Mouse (Mus musculus): ENCODE measurements around the gene Irgm2. TPM values are rescaled to one million over a fixed set of nuclear protein-coding genes. Genes with fewer than 3 reads are reported as not detected.
"Not testable (repeated sequence)": the region's sequence is repeated elsewhere in the genome, so short reads cannot be mapped to it uniquely, and the experiment has no call there.

The Irgm2 gene
- 40.7 and 44.4 TPM in 2 replicates for polyA plus RNA-seq (2012; ENCODE audit: insufficient read depth, insufficient read length, missing spikeins)

DNA sequence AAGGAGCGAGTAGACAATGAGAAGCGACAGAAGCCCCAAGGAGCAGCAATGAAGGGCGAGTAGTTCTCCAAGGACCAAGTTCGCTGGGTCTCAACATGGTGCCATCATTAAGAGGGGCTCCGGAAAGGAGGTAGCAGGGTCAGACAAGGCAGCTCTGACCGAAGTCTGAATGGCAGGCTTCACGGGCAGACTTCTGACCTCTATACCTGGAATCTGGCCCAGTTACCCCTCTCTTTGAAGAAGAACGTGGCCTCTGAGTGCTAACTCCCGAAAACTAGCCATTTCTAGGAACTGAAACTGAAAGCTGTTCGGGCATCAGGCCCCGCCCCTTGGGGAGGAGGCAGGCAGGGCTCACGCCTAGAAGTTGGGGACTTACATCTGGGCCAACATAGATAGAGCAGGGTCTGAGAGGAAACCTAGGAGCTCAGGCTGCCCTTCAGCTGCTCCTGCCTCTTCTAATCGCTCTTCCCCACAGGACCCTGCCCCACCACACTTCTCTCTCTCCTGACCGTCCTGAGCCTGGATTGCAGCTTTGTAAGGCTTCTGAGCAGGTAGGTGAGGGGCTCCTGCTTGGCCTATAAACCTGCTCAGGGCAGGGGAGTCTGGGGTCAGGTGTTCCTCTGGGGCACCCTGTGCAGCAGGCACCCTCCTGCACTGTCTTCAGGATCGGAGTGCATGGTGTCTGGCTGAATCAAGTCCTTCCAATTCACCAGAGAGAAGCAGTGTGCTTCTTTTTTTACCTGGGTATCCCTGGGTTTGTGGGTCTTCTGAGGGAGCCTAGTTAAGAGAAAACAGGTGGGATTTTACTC lies at the start of gene Irgm2, which contains the start of gene Igtp:
Gene Irgm2 (plus strand): TSS at position 390 of the 809 bp plus-strand sequence.
Gene Igtp (plus strand): TSS at position 328 of the 809 bp plus-strand sequence.
- not testable (repeated sequence) for H3K4me1 ChIP-seq (ENCODE audit: control insufficient read depth, insufficient read depth, low read length)
- peak within 1 kb of the TSS; percentile 60 for H3K4me3 ChIP-seq (ENCODE audit: insufficient read depth, low read length)
- 0 out of 2 replicates have a peak, but pooled peaks have one; percentile 29 for TF ChIP-seq POLR2A (IDR thresholded peaks at IDR 0.05; ENCODE audit: borderline replicate concordance, low read depth, low read length)
- peak within 1 kb of the TSS; percentile 67 for H3K27ac ChIP-seq (ENCODE audit: insufficient read depth, low read depth, low read length)

- TF ChIP-seq CTCF (IDR thresholded peaks at IDR 0.05; ENCODE audit: low read depth, low read length) = no peak
- Histone ChIP-seq H3K4me1 (ENCODE audit: control insufficient read depth, insufficient read depth, low read length) (peaks cover 3% of the 10 kb centered on the region; the same call in 1 of the 2 replicates), H3K4me3 (ENCODE audit: insufficient read depth, low read length) (no peak overlapping the region), H3K27ac (ENCODE audit: insufficient read depth, low read depth, low read length) (no peak overlapping the region)
Observed at GRCm38 (mm10) chr11:58155458-58155857, 44.0 kb upstream of the Irgm2 start.

DNA sequence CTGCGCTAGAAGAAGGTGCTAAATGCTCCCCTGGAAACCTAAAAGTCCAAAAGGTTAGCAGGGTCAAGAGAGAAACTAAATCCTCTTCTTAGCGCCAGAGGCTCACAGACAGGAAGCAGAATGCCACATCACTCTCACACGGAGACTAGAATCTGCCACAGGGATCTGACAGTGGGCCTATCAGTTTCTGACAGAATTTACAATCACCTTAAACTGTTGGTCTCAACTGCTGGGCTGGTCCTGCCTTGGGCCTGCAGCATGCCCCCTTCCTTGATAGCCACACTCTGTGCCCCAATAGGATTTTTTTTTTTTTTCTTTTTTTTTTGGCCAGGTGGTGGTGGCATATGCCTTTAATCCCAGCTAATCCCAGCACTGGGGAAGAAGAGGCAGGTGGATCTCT lies 42.5 kb upstream of the Irgm2 start:
- H3K27ac ChIP-seq (ENCODE audit: insufficient read depth, low read depth, low read length) = no peak overlapping the region
- H3K4me3 ChIP-seq (ENCODE audit: insufficient read depth, low read length) = no peak overlapping the region
- TF ChIP-seq POLR2A (IDR thresholded peaks at IDR 0.05; ENCODE audit: borderline replicate concordance, low read depth, low read length) = no peak
- no peak for TF ChIP-seq CTCF (IDR thresholded peaks at IDR 0.05; ENCODE audit: low read depth, low read length)
- H3K4me1 ChIP-seq (ENCODE audit: control insufficient read depth, insufficient read depth, low read length) = peaks cover 3% of the 10 kb centered on the region; the same call in 1 of the 2 replicates

DNA sequence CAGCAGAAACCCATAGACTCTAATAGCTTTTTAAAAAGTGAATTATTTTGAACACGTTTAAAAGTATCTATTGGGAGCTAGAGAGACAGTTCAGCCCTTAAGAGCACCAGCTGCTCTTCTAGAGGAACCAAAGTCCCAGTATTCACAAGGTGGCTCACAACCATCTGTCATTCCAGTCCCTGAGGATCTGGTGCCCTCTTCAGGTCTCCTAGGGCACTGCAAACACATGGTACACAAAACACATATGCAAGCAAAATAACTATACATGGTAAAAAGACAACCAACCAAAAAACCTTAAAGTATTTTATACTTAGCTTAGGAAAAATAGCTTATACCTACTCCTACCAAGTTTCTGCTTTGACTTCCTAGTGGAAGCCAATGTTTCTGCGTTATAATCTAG lies 34.3 kb upstream of the Irgm2 start:
- no peak for TF ChIP-seq CTCF (IDR thresholded peaks at IDR 0.05; ENCODE audit: low read depth, low read length)
- TF ChIP-seq POLR2A (IDR thresholded peaks at IDR 0.05; ENCODE audit: borderline replicate concordance, low read depth, low read length) = no peak
- Histone ChIP-seq H3K4me1 (ENCODE audit: control insufficient read depth, insufficient read depth, low read length) (no peaks in the 10 kb centered on the region), H3K4me3 (ENCODE audit: insufficient read depth, low read length) (no peak overlapping the region), H3K27ac (ENCODE audit: insufficient read depth, low read depth, low read length) (no peak overlapping the region)

DNA sequence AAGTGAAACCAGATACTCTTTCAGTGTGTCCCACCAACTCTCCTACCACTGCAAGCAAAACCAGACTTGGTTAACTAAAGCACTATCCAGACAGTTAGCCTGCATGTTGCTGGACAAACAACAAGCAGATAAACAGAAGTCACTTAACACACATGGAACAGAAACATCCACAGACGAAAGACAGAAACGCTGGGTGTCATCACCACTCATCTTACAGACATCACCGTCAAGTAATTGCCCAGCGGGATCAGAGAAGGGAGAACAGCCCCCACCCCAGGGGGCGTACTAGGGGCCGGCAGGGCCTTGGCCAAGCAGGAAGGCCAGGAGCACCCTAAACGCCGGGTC lies 31.6 kb upstream of the Irgm2 start:
- Histone ChIP-seq H3K27ac (ENCODE audit: insufficient read depth, low read depth, low read length) (no peak overlapping the region), H3K4me1 (ENCODE audit: control insufficient read depth, insufficient read depth, low read length) (peaks cover 6% of the 10 kb centered on the region), H3K4me3 (ENCODE audit: insufficient read depth, low read length) (peak overlapping the region; percentile 93)
- TF ChIP-seq POLR2A (IDR thresholded peaks at IDR 0.05; ENCODE audit: borderline replicate concordance, low read depth, low read length) (no peak), CTCF (IDR thresholded peaks at IDR 0.05; ENCODE audit: low read depth, low read length) (no peak)

- Histone ChIP-seq H3K4me3 (ENCODE audit: insufficient read depth, low read length) (peak within 1 kb of the TSS; percentile 93), H3K27ac (ENCODE audit: insufficient read depth, low read depth, low read length) (peak within 1 kb of the TSS; percentile 50), H3K4me1 (ENCODE audit: control insufficient read depth, insufficient read depth, low read length) (peaks cover 7% of the 10 kb centered on the region)
- TF ChIP-seq CTCF (IDR thresholded peaks at IDR 0.05; ENCODE audit: low read depth, low read length) (no peak), POLR2A (IDR thresholded peaks at IDR 0.05; ENCODE audit: borderline replicate concordance, low read depth, low read length) (no peak)
Observed at GRCm38 (mm10) chr11:58168167-58168915, 31.1 kb upstream of the Irgm2 start, which contains the start of gene Gemin5. Gene Gemin5, minus strand, starts transcription at chr11:58168539.

DNA sequence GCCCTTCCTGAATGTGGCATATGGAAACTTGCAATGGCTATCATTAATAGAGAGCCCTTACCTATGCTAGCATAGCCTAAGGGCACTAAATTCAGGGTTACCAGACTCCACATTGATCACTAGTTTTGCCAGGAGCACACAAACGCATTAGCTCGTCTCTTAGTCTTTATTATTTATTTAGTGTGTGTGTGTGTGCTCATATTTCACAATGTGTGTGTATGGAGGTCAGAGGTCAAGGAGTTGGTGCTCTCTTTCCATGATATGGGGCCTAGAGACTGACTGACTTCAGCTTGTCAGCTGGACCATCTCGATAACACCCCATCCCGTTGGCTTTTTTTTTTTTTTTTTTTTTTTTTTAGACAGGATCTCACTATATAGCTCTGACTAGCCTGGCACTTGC lies 29.8 kb upstream of the Irgm2 start:
- no peak for TF ChIP-seq POLR2A (IDR thresholded peaks at IDR 0.05; ENCODE audit: borderline replicate concordance, low read depth, low read length)
- no peak for TF ChIP-seq CTCF (IDR thresholded peaks at IDR 0.05; ENCODE audit: low read depth, low read length)
- H3K27ac ChIP-seq (ENCODE audit: insufficient read depth, low read depth, low read length) = no peak overlapping the region

DNA sequence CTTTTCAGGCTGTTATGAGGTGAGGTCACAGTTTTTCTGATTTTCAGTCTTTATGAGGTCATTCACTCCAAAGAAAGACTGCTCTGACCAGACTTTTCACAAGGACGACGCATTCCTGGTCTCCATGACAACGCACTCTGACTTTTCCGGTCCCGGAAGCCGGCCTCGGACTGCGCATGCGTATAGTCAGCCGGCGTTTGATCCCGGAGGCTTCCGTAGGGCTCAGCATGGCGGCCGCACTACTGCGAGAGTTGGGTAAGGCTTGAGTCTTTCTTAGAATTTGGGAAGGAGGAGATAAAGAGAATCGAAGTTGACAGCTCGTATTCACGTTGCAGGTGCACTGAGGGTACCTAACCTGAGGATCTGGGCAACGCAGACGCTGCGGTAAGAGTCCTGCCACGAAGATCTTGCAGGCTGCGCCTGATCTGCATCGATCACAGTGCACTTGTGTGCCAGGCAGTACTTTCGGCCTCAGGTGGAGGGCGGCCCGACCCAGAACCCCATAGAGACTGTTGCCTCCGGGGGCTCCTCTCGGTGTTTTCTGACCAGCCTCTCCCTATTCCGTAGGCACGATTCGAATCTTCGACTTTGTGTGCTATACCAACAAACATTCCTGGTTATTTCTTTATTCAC lies 27.8 kb upstream of the Irgm2 start, which contains the start of gene Mrpl22:
Gene Mrpl22 (plus strand): TSS at position 203 of the 633 bp plus-strand sequence.
- H3K27ac ChIP-seq (ENCODE audit: insufficient read depth, low read depth, low read length) = peak within 1 kb of the TSS; percentile 32; the same call in 1 of the 2 replicates
- H3K4me3 ChIP-seq (ENCODE audit: insufficient read depth, low read length) = peak within 1 kb of the TSS; percentile 94
- no peak for TF ChIP-seq POLR2A (IDR thresholded peaks at IDR 0.05; ENCODE audit: borderline replicate concordance, low read depth, low read length)
- TF ChIP-seq CTCF (IDR thresholded peaks at IDR 0.05; ENCODE audit: low read depth, low read length) = no peak
- H3K4me1 ChIP-seq (ENCODE audit: control insufficient read depth, insufficient read depth, low read length) = peaks cover 7% of the 10 kb centered on the region

More for the DNA sequence above, 29.8 kb upstream of the Irgm2 start:
- no peak overlapping the region for H3K4me3 ChIP-seq (ENCODE audit: insufficient read depth, low read length)
- peaks cover 7% of the 10 kb centered on the region for H3K4me1 ChIP-seq (ENCODE audit: control insufficient read depth, insufficient read depth, low read length)

GRCm38 (mm10) chr11:58179563-58179962 lies 19.9 kb upstream of the Irgm2 start:
- H3K4me1 ChIP-seq (ENCODE audit: control insufficient read depth, insufficient read depth, low read length) = peaks cover 4% of the 10 kb centered on the region
- no peak overlapping the region for H3K27ac ChIP-seq (ENCODE audit: insufficient read depth, low read depth, low read length)
- TF ChIP-seq POLR2A (IDR thresholded peaks at IDR 0.05; ENCODE audit: borderline replicate concordance, low read depth, low read length) (no peak), CTCF (IDR thresholded peaks at IDR 0.05; ENCODE audit: low read depth, low read length) (no peak)
- no peak overlapping the region for H3K4me3 ChIP-seq (ENCODE audit: insufficient read depth, low read length)

DNA sequence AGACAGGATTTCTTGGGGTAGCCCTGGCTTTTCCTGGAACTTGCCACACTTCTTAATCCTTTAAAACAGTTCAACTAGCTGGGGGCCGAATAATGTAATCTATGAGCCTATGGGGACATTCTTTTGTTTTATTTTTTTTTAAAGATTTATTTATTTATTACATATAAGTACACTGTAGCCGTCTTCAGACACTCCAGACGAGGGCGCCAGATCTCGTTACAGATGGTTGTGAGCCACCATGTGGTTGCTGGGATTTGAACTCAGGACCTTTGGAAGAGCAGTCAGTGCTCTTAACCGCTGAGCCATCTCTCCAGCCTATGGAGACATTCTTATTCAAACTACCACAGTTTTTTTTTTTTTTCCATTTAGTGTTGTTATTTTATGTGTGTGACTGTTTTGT lies 19.4 kb upstream of the Irgm2 start:
- not testable (repeated sequence) for H3K4me3 ChIP-seq (ENCODE audit: insufficient read depth, low read length); H3K4me1 ChIP-seq (ENCODE audit: control insufficient read depth, insufficient read depth, low read length); H3K27ac ChIP-seq (ENCODE audit: insufficient read depth, low read depth, low read length)

All from bone marrow macrophage, adult 2 months (primary cell).